Mouse (Mus musculus) liver, embryonic 12.5 days (tissue): Measurements from ENCODE around the gene Mfap2. TPM values are rescaled to one million over a fixed set of nuclear protein-coding genes. Genes with fewer than 3 reads are reported as not detected.

ENCODE experiments used
- ATAC-seq: fragments of 200-750 bp; cut with Nextera tagmentation; 2 replicates; pipeline ENCODE4 v1.8.0; 2017; ENCODE audit warnings: moderate number of reproducible peaks, mild to moderate bottlenecking, moderate library complexity
- H3K27ac ChIP-seq: fragments of 300-500 bp; sonication (generic); 2 replicates; pipeline ENCODE4 v1.5.1; 2016; ENCODE audit warnings: mild to moderate bottlenecking
- H3K27me3 ChIP-seq: fragments of 300-500 bp; sonication (generic); replicated peaks from 2 replicates; pipeline ENCODE4 v1.6.1; 2016; ENCODE audit warnings: mild to moderate bottlenecking, moderate library complexity
- H3K36me3 ChIP-seq: fragments of 300-500 bp; sonication (generic); 2 replicates; pipeline ENCODE4 v1.6.1; 2016; ENCODE audit warnings: mild to moderate bottlenecking, moderate library complexity
- H3K4me1 ChIP-seq: fragments of 300-500 bp; sonication (generic); 2 replicates; pipeline ENCODE4 v1.6.1; 2016
- H3K4me2 ChIP-seq: fragments of 300-500 bp; sonication (generic); 2 replicates; pipeline ENCODE4 v1.6.1; 2016; ENCODE audit warnings: mild to moderate bottlenecking, moderate library complexity
- H3K4me3 ChIP-seq: fragments of 300-500 bp; sonication (generic); 2 replicates; pipeline ENCODE4 v1.5.1; 2016; ENCODE audit warnings: mild to moderate bottlenecking, moderate library complexity
- H3K9ac ChIP-seq: fragments of 300-500 bp; sonication (generic); 2 replicates; pipeline ENCODE4 v1.6.1; 2016; ENCODE audit warnings: mild to moderate bottlenecking, moderate library complexity
- H3K9me3 ChIP-seq: fragments of 300-500 bp; sonication (generic); replicated peaks from 2 replicates; pipeline ENCODE4 v1.6.1; 2016; ENCODE audit warnings: mild to moderate bottlenecking, moderate library complexity
- WGBS: fragments of 180-500 bp; shearing (Covaris S2); methylation state at CpG from one replicate; pipeline ENCODE4 v1.1.7; 2016; ENCODE audit not compliant: insufficient replicate concordance; 5-methylcytosine and 5-hydroxymethylcytosine counted together
- polyA plus RNA-seq: library from polyadenylated mRNA; unstranded; fragments of >200 nt; fragmentation: Nextera tagmentation; extraction: Ambion mirVana; gene quantifications from 2 replicates; pipeline ENCODE4 v1.2.1, GENCODE M21; 2016

Mfap2 gene
- polyA plus RNA-seq, 1 experiment from 2014 or later = 40.7 TPM

GRCm38 (mm10) chr4:141014856-141015255 lies 4.6 kb downstream of the Mfap2 start:
- Histone ChIP-seq H3K4me1 (peaks cover 14% of the 10 kb centered on the region; the same call in 1 of the 2 replicates), H3K9me3 (no peaks in the 10 kb centered on the region), H3K4me2 (no peak overlapping the region), H3K27me3 (peaks cover 39% of the 10 kb centered on the region), H3K27ac (no peak overlapping the region), H3K4me3 (no peak overlapping the region), H3K36me3 (peaks cover 4% of the 10 kb centered on the region; the same call in 1 of the 2 replicates), H3K9ac (no peak overlapping the region)
- ATAC-seq = no peak
- WGBS = 75% methylated on average over 11 of the region's 11 CpGs

GRCm38 (mm10) chr4:141015356-141015755 lies 5.1 kb downstream of the Mfap2 start:
- peaks cover 34% of the 10 kb centered on the region for H3K27me3 ChIP-seq
- H3K27ac ChIP-seq = no peak overlapping the region
- H3K9ac ChIP-seq = no peak overlapping the region
- no peak for ATAC-seq
- no peak overlapping the region for H3K4me3 ChIP-seq
- peaks cover 9% of the 10 kb centered on the region; the same call in 1 of the 2 replicates for H3K4me1 ChIP-seq
- H3K36me3 ChIP-seq = peaks cover 4% of the 10 kb centered on the region; the same call in 1 of the 2 replicates
- no peak overlapping the region for H3K4me2 ChIP-seq
- H3K9me3 ChIP-seq = no peaks in the 10 kb centered on the region
- 70% methylated on average over 7 of the region's 7 CpGs for WGBS

DNA sequence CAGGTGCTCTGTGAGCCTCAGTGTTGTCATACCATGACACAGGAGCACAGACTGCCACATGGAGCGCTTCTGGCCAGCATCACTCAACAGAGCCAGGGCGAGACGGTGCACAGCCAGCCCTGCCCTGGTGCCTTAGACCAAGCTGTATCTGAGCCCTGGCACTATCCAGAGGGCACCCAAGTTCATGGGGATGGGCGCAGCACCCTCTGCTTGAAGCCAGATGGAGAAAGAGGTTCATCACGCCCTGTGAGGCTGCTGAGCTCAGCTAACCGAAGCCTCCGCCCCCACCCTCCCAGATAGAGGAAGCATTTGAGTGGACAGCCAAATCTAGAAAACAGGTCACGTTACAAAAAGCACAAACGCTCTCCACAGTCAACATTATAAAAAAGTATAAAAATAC lies 6.1 kb downstream of the Mfap2 start:
- no peaks in the 10 kb centered on the region for H3K9me3 ChIP-seq
- 66% methylated on average over 9 of the region's 9 CpGs for WGBS
- H3K27ac ChIP-seq = no peak overlapping the region
- H3K4me2 ChIP-seq = no peak overlapping the region
- no peak overlapping the region for H3K4me3 ChIP-seq
- peaks cover 4% of the 10 kb centered on the region; the same call in 1 of the 2 replicates for H3K36me3 ChIP-seq
- H3K9ac ChIP-seq = no peak overlapping the region
- H3K4me1 ChIP-seq = no peaks in the 10 kb centered on the region
- no peak for ATAC-seq
- peaks cover 24% of the 10 kb centered on the region for H3K27me3 ChIP-seq

GRCm38 (mm10) chr4:141017657-141018436 lies 7.6 kb downstream of the Mfap2 start:
- Histone ChIP-seq H3K27ac (no peak overlapping the region), H3K9ac (no peak overlapping the region), H3K27me3 (peaks cover 9% of the 10 kb centered on the region), H3K36me3 (peaks cover 4% of the 10 kb centered on the region; the same call in 1 of the 2 replicates), H3K9me3 (no peaks in the 10 kb centered on the region), H3K4me3 (no peak overlapping the region), H3K4me2 (no peak overlapping the region), H3K4me1 (no peaks in the 10 kb centered on the region)
- 78% methylated on average over 29 of the region's 29 CpGs for WGBS
- no peak for ATAC-seq

GRCm38 (mm10) chr4:141020220-141020619 lies 10.0 kb downstream of the Mfap2 start:
- H3K27ac ChIP-seq = peak overlapping the region; percentile 47; the same call in 1 of the 2 replicates
- no peaks in the 10 kb centered on the region for H3K27me3 ChIP-seq
- H3K36me3 ChIP-seq = peaks cover 2% of the 10 kb centered on the region; the same call in 1 of the 2 replicates
- no peaks in the 10 kb centered on the region for H3K9me3 ChIP-seq
- no peak overlapping the region for H3K4me3 ChIP-seq
- no peak for ATAC-seq
- H3K9ac ChIP-seq = no peak overlapping the region
- 87% methylated on average over 17 of the region's 17 CpGs for WGBS
- H3K4me2 ChIP-seq = no peak overlapping the region
- no peaks in the 10 kb centered on the region for H3K4me1 ChIP-seq

GRCm38 (mm10) chr4:141020811-141021613 lies 10.8 kb downstream of the Mfap2 start:
- ATAC-seq = no peak; the same call in 1 of the 2 replicates
- H3K9me3 ChIP-seq = no peaks in the 10 kb centered on the region
- no peak overlapping the region for H3K4me2 ChIP-seq
- peak overlapping the region; percentile 47; the same call in 1 of the 2 replicates for H3K27ac ChIP-seq
- no peaks in the 10 kb centered on the region for H3K36me3 ChIP-seq
- no peaks in the 10 kb centered on the region for H3K4me1 ChIP-seq
- no peak overlapping the region for H3K4me3 ChIP-seq
- no peaks in the 10 kb centered on the region for H3K27me3 ChIP-seq
- no peak overlapping the region; the same call in 1 of the 2 replicates for H3K9ac ChIP-seq
- WGBS = 63% methylated on average over 14 of the region's 14 CpGs

DNA sequence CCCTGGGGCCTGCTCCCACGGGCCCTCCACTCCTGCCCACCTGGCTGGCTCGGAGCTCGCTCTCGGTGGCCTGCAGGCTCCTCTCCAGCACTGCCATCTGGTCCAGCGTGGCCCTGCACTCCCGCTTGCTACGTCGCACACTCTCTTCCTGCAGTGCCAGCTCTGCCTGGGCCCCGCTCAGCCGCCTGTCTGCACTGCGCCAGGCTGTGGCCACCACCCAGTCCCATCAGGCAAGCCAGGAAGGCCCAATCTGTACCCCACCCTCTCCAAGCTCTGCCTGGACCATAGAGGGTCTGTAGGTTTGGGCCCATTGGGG lies 11.4 kb downstream of the Mfap2 start:
- no peaks in the 10 kb centered on the region for H3K27me3 ChIP-seq
- H3K4me1 ChIP-seq = no peaks in the 10 kb centered on the region
- no peak overlapping the region for H3K4me2 ChIP-seq
- H3K9me3 ChIP-seq = no peaks in the 10 kb centered on the region
- no peak overlapping the region for H3K4me3 ChIP-seq
- no peaks in the 10 kb centered on the region for H3K36me3 ChIP-seq
- H3K27ac ChIP-seq = peak overlapping the region; percentile 47
- no peak overlapping the region for H3K9ac ChIP-seq
- 82% methylated on average over 11 of the region's 11 CpGs for WGBS
- no peak for ATAC-seq

DNA sequence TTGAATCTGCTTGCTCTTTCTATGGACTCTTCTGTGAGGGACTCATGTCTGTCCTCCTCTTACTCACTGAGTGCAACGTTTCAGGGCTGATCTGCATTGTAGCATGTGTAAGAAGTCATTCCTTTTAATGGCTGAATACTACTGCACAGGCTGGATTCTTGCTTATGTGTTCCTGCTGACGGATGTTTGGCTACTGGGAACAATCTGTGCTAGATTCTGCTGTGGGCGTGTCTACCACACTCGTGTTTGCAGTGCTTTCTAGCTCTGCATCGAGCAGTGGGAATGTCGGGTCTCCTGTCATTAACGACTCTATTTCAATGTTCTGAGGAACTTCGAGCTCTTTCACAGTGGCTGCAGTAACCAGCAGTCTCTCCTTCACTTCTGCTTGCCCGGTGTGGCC lies 13.8 kb downstream of the Mfap2 start:
- H3K4me2 ChIP-seq = no peak overlapping the region
- H3K27me3 ChIP-seq = no peaks in the 10 kb centered on the region
- WGBS = 60% methylated on average over 9 of the region's 9 CpGs
- no peak overlapping the region for H3K9ac ChIP-seq
- 0 out of 2 replicates have a peak, but pooled peaks cover under 1% of the 10 kb centered on the region for H3K36me3 ChIP-seq
- ATAC-seq = no peak
- H3K4me3 ChIP-seq = no peak overlapping the region
- H3K27ac ChIP-seq = no peak overlapping the region
- H3K9me3 ChIP-seq = no peaks in the 10 kb centered on the region
- no peaks in the 10 kb centered on the region for H3K4me1 ChIP-seq

GRCm38 (mm10) chr4:141024992-141025391 lies 14.8 kb downstream of the Mfap2 start:
- no peak overlapping the region for H3K4me3 ChIP-seq
- H3K27ac ChIP-seq = no peak overlapping the region
- whole genome bisulfite sequencing = 79% methylated on average over 27 of the region's 27 CpGs
- no peak for ATAC-seq
- H3K4me2 ChIP-seq = no peak overlapping the region
- no peaks in the 10 kb centered on the region for H3K27me3 ChIP-seq
- H3K36me3 ChIP-seq = peaks cover 9% of the 10 kb centered on the region; the same call in 1 of the 2 replicates
- no peak overlapping the region for H3K9ac ChIP-seq
- no peaks in the 10 kb centered on the region for H3K4me1 ChIP-seq
- no peaks in the 10 kb centered on the region for H3K9me3 ChIP-seq

DNA sequence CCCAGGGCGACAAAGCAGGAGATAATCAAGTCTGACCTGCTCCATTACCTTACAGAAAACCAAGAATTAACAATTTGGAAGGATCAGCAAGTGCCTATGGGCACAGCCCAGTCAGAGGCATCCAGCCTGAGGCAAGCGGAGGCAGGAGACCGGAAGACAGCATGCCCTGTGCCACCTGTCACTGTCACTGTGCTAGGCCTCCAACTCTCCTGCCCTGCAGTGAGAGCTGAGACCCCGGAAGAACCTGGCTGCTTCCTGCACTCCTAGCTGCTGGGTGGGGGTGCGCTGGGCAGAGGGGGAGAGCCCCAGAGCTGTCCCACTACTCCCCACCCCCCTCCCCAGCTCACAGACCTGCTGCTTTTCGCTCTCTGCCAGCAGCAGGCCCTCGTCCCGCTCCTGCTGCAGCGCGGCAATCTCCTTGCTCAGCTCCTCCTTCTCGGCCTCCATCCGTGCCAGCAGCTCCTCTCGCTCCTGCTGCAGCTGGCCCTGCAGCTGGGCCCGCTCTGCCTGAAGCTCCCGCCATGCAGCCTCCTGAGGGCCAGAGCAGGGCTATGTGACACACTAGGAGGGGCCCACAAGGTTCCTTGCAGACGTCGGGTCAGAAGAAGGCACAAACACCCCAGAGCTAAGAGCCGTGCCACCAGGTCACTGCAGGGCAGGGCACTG lies 20.5 kb downstream of the Mfap2 start:
- Histone ChIP-seq H3K4me3 (no peak overlapping the region), H3K9ac (no peak overlapping the region), H3K4me2 (no peak overlapping the region), H3K9me3 (no peaks in the 10 kb centered on the region), H3K4me1 (peaks cover 12% of the 10 kb centered on the region), H3K27me3 (no peaks in the 10 kb centered on the region), H3K36me3 (peaks cover 19% of the 10 kb centered on the region), H3K27ac (no peak overlapping the region)
- WGBS = 85% methylated on average over 18 of the region's 18 CpGs
- no peak for ATAC-seq

- H3K4me3 ChIP-seq = no peak overlapping the region
- no peak overlapping the region for H3K27ac ChIP-seq
- ATAC-seq = 0 out of 2 replicates have a peak, but pooled peaks have one; percentile 22
- H3K9me3 ChIP-seq = no peaks in the 10 kb centered on the region
- H3K27me3 ChIP-seq = no peaks in the 10 kb centered on the region
- no peak overlapping the region for H3K9ac ChIP-seq
- H3K4me1 ChIP-seq = peaks cover 12% of the 10 kb centered on the region
- WGBS = 11% methylated on average over 6 of the region's 6 CpGs
- H3K36me3 ChIP-seq = peaks cover 19% of the 10 kb centered on the region
- H3K4me2 ChIP-seq = no peak overlapping the region
Measured at GRCm38 (mm10) chr4:141031733-141032132, 21.5 kb downstream of the Mfap2 start.
